Mouse (Mus musculus): ENCODE results near the gene Tubd1. TPM values are rescaled to one million over a fixed set of nuclear protein-coding genes. Genes with fewer than 3 reads are reported as not detected.

The Tubd1 gene
- polyA plus RNA-seq, 1 experiment from 2014 or later: 14.1 TPM

DNA sequence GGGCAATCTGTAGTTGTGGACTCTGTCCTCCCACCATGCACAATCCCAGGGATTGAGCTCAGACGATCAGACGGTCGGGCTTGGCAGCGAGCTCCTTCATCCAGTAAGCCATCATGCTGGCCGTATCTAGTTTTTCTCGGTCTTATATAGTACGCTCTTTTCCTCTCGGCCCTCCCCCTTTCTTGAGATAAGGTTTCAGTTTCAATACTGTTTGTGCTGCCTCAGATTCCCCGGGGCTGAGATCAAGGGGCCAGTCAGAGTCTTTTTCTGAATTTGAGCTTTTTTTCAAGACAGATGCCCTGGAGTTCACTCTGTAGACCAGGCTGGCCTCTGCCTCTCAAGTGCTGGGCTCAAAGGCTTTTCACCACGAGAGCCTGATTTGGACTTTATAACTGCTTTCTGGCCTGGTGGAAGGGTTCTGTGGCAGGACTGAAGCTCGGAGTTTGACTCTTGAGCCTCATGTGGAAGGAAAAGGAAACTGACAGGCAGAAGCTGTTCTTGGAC is 36.5 kb downstream of the Tubd1 start:
- H3K27me3 ChIP-seq (ENCODE audit: poor library complexity, severe bottlenecking): no peaks in the 10 kb centered on the region
- no peaks in the 10 kb centered on the region for H3K9me3 ChIP-seq
- 64% methylated on average over 11 of the region's 11 CpGs for WGBS
- H3K4me3 ChIP-seq: no peak overlapping the region
- H3K4me1 ChIP-seq: peaks cover 52% of the 10 kb centered on the region
- DNase-seq (ENCODE audit: extremely low spot score, low spot score): no peak
- no peaks in the 10 kb centered on the region; the same call in 1 of the 2 replicates for H3K36me3 ChIP-seq (replicated peaks)
- peak overlapping the region; percentile 6; the same call in 1 of the 2 replicates for H3K27ac ChIP-seq

DNA sequence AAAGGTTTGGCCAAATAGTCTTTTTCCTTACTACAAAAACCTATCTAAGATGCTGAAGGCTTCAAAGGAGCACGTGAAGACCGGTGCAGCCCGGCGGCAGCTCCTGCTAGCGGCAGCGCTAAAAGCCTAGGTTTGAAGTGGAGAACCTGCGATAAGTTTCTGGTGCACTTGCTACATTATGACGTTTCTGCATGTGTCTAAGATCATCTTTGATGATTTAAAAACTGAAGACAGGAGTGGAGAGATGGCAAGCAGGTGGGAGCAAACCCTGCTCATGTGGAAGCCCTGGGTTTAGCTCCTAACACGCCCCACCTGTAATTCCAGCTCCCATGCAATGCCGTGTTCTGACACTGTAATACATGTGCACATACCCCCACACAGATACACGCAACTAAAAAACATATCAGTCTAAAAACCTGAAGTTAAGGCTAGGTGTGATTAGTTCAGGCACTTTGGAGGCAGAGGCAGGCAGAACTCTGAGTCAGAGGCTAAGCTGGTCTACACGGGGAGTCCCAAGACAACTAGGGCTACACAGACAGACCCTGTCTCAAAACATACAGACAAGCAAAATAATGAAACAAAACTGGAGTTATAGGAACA is 37.3 kb downstream of the Tubd1 start:
- WGBS: 93% methylated on average over 12 of the region's 12 CpGs
- no peaks in the 10 kb centered on the region for H3K27me3 ChIP-seq (ENCODE audit: poor library complexity, severe bottlenecking)
- no peaks in the 10 kb centered on the region; the same call in 1 of the 2 replicates for H3K36me3 ChIP-seq (replicated peaks)
- DNase-seq (ENCODE audit: extremely low spot score, low spot score): no peak
- H3K27ac ChIP-seq: no peak overlapping the region
- no peak overlapping the region for H3K4me3 ChIP-seq
- H3K4me1 ChIP-seq: peaks cover 53% of the 10 kb centered on the region
- H3K9me3 ChIP-seq: no peaks in the 10 kb centered on the region

DNA sequence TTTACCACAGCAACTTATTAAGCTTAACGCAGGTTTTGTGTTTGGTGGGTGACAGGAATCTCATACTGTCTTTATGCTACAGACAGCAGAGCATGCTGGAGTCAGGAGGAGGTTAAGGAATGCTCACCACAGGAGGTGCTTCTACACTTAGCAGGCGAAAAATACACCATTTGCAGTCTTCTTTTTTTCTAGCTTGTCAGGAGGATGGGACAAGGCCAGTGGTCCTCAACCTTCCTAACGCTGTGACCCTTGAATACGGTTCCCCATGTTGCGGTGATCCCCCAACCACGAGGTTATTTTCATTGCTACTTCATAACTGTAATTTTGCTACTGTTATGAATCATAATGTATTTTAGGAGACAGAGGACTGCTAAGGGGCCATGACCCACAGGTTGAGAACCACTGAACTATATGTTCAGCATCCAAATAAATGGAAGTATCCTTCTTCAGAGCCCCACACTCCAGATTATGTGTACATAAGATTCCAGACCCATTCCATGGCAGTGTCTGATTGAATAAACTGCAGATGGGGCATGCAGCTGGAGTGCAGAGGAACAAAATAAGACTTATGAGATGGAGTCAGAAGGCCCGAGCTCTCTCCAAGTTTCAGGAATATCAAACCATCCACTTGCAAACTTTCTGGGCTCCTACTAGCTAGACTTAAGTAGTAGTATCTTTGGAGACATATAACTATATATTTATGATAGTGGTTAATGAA is 37.9 kb downstream of the Tubd1 start:
- Histone ChIP-seq H3K4me1 (peaks cover 53% of the 10 kb centered on the region), H3K4me3 (no peak overlapping the region), H3K9me3 (no peaks in the 10 kb centered on the region), H3K27me3 (ENCODE audit: poor library complexity, severe bottlenecking) (no peaks in the 10 kb centered on the region), H3K27ac (no peak overlapping the region), H3K36me3 (replicated peaks) (no peaks in the 10 kb centered on the region; the same call in 1 of the 2 replicates)
- no peak for DNase-seq (ENCODE audit: extremely low spot score, low spot score)
- 88% methylated on average over 7 of the region's 7 CpGs for WGBS

DNA sequence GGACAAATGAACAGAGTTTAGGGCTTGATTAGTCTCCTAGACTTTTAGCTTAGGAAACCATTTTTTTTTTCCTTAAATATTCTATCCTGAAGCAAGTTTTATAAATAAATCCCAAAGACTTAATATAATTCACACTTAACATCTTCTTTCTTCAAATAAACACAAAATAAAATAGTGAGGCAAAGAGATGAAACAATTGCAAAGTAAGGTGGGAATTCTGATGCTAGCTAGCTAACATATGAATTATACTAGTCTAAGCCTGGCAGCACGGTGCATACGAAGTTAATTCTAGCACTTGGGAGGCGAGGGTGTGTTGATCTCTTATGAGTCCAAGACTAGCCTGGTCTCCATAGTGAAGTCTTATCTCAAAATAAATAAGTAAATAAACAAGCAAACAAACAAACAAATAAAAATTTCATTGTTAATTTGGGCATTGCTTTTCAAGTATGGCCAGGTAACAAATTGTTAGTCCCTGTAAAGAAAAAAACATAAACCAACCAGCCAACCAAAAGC is 38.6 kb downstream of the Tubd1 start:
- 88% methylated on average over 3 of the region's 3 CpGs for WGBS
- no peak for DNase-seq (ENCODE audit: extremely low spot score, low spot score)
- H3K27me3 ChIP-seq (ENCODE audit: poor library complexity, severe bottlenecking): no peaks in the 10 kb centered on the region; the same call in 1 of the 2 replicates

DNA sequence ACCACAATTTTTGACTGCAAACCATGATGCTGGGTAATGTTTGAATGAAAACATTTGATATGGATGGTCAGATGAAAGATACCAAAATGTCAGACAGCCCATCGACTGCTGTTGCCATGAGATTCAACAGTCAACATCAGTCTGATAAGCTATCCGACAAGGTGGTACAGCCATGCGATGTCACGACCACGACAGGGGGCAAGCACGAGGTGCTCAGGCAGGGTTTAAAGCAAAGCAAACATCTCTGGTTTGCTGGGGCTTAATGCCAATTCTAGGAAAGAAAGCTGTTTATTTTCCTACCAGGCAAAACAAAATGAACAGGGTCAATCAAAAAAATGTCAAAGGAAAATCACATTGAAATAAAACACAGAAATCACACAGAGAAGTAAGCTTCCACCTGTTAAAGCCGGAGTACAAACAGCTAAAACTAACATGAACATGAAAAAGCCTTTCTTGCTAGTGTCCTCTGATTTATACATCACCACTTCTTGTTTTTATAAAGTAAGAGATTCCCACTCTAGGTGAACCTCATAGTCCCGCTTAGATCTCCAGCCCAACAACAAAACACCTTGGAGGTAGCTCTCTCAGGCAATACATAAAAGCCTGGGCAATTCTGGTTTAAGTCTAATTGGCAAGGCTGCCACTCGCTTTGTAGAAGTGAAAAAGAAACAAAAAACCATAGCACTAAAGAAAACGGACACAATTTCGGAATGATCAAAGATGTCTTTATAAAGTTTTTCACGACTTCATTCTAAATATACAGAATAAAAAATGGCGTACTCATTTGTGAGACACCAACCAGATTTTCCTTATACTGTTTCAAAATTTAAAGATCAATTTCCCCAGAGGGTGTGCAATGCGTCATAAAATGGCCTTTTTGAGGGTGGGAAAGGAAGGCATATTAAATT is 39.5 kb downstream of the Tubd1 start:
- Histone ChIP-seq H3K27ac (no peak overlapping the region), H3K4me1 (peaks cover 50% of the 10 kb centered on the region)

More for the DNA sequence above, 38.6 kb downstream of the Tubd1 start:
- Histone ChIP-seq H3K36me3 (replicated peaks) (no peaks in the 10 kb centered on the region; the same call in 1 of the 2 replicates), H3K4me3 (no peak overlapping the region), H3K9me3 (no peaks in the 10 kb centered on the region), H3K27ac (no peak overlapping the region), H3K4me1 (peaks cover 56% of the 10 kb centered on the region)

DNA sequence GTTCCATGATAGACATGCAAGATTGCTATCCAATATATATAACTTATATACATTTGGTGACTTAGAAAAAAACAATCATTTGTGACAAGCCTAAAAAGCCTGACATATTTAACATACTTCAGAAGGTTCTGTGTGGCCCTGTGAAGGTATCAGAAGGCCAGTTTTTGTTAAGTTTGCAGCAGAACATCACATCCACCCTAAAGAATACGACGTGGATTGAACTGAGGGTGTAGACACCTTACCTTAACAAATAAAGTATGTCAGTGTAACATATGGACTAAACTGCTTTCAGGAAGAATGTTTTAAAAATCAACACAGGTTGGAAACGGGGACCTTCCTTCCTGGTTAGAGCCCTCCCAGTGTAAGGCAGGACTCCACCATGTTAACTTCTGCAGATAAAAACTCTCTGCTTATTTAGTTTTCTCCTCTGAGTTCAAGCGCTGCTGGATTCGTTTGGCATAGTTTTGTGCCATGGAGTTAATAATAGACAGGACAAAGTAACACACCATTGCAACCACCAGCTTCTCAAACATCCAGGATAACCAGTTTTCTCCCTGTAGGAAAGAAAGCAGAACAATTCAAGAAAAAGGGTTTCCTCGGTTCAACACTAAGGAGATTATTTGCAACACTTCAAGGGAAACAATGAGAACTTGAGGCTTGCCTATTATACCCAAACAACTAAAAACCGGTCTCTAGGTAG is 40.3 kb downstream of the Tubd1 start:
- H3K4me1 ChIP-seq: peaks cover 42% of the 10 kb centered on the region
- WGBS: 66% methylated on average over 7 of the region's 7 CpGs
- H3K4me3 ChIP-seq: peak overlapping the region; percentile 37
- no peaks in the 10 kb centered on the region for H3K9me3 ChIP-seq
- H3K36me3 ChIP-seq (replicated peaks): no peaks in the 10 kb centered on the region; the same call in 1 of the 2 replicates
- no peaks in the 10 kb centered on the region; the same call in 1 of the 2 replicates for H3K27me3 ChIP-seq (ENCODE audit: poor library complexity, severe bottlenecking)
- DNase-seq (ENCODE audit: extremely low spot score, low spot score): no peak
- no peak overlapping the region; the same call in 1 of the 2 replicates for H3K27ac ChIP-seq

More for the DNA sequence above, 39.5 kb downstream of the Tubd1 start:
- H3K27me3 ChIP-seq (ENCODE audit: poor library complexity, severe bottlenecking): no peaks in the 10 kb centered on the region; the same call in 1 of the 2 replicates
- no peaks in the 10 kb centered on the region; the same call in 1 of the 2 replicates for H3K36me3 ChIP-seq (replicated peaks)
- 93% methylated on average over 14 of the region's 14 CpGs for WGBS
- no peaks in the 10 kb centered on the region for H3K9me3 ChIP-seq
- DNase-seq (ENCODE audit: extremely low spot score, low spot score): no peak
- H3K4me3 ChIP-seq: no peak overlapping the region

DNA sequence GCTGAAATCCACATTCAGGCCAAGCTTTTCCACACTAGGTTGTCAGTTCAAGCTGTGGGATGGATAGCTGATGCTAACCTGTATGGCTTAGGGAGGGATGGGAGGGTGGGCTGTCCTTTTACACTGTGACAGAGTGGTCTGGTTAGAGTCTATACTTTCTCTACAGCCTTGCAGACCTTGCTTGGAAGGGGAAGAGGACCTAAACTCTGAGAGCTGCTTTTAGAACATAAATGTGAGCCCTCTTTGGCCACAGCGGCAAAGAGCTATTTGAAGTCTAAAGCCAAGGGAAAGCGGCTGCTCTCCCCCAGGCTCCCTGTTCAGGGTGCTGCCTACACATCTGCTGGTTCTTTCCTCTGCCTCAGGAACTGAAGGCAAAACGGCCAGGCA is 40.8 kb downstream of the Tubd1 start:
- WGBS: 42% methylated on average over 3 of the region's 3 CpGs
- H3K36me3 ChIP-seq (replicated peaks): peaks cover 3% of the 10 kb centered on the region; the same call in 1 of the 2 replicates
- H3K27me3 ChIP-seq (ENCODE audit: poor library complexity, severe bottlenecking): no peaks in the 10 kb centered on the region; the same call in 1 of the 2 replicates
- H3K27ac ChIP-seq: peak overlapping the region; percentile 63; the same call in 1 of the 2 replicates
- peaks cover 37% of the 10 kb centered on the region for H3K4me1 ChIP-seq
- no peaks in the 10 kb centered on the region for H3K9me3 ChIP-seq
- no peak for DNase-seq (ENCODE audit: extremely low spot score, low spot score)
- peak overlapping the region; percentile 37 for H3K4me3 ChIP-seq

DNA sequence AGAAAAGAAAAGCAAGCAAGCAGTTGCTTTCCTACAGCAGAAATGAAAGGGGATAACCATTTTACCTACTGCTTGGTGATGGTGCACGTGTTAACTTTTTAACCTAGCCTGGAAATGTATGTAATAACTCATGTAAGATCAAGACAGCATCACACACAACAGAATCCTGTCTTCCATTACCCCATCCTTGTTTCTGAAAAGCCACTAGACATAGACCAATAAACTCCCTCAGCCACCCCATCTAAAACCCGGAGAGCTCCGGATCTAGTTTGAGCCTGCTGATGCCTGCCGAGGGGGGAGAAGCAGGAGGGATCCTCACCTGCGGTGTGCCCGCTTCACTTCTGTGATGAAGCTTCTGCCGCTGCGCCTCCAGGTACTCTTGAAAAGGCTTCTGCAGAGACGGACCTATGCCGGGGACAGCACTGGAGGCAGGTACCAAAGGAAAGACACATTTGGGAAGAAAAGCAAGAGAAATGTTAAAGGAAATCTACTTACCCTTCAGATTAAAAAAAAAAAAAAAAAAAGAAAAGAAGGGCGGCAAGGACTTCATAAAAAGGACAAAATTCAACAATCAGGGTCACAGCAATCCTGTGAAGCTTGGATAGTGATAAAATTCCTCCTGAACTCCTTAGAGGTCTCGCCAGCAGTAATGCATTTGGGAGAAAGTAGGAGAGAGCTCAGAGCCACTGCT is 41.5 kb downstream of the Tubd1 start:
- Histone ChIP-seq H3K27ac (peak overlapping the region; percentile 79), H3K9me3 (no peaks in the 10 kb centered on the region), H3K4me3 (peak overlapping the region; percentile 37), H3K36me3 (replicated peaks) (peaks cover 4% of the 10 kb centered on the region; the same call in 1 of the 2 replicates), H3K27me3 (ENCODE audit: poor library complexity, severe bottlenecking) (no peaks in the 10 kb centered on the region; the same call in 1 of the 2 replicates), H3K4me1 (peaks cover 37% of the 10 kb centered on the region)
- no peak for DNase-seq (ENCODE audit: extremely low spot score, low spot score)
- 18% methylated on average over 12 of the region's 12 CpGs for WGBS

DNA sequence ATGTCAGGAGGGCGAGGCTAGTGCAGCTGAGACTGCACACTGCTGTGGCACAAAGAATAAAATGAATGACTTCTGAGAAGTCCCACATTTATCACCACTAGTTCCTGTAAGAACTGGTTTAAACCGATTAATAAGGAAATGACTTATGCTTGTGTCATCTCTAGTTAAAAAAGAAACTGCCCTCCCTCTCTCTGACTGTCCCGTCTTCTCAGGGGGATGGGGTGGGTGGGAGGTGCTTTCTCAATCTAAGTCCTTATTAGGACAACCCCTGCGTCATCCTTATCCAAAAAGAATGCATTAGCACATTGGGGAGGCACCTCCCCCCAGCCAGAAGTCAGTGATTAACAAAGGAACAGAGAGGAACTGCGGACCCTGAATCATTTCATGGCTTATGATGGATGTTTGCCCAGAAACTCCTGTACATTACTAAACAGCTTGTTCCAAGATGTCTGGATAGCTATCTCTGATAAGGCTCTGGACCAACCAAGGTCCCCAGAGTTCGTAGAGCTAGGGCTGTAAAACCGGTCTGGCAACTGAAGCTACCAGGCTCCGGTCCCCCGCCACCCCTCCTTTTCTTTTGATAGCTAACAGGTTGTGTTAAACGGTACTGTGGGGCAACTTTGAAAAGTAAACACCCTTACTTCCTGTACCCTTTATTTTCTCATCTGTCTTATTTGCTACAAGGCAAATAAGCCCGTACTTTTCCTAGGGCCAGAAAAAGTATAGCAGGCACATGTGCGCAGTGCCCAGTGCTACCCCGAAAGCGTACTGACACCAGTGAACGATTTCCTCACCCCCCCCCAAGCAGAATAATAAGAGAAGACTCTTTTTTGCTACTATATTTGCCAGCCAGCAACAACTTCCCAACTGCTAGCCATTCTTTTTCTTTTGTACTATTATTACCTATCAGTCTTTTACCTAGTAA is 42.3 kb downstream of the Tubd1 start:
- Histone ChIP-seq H3K9me3 (no peaks in the 10 kb centered on the region), H3K4me3 (peak overlapping the region; percentile 37), H3K27me3 (ENCODE audit: poor library complexity, severe bottlenecking) (no peaks in the 10 kb centered on the region; the same call in 1 of the 2 replicates), H3K36me3 (replicated peaks) (peaks cover 4% of the 10 kb centered on the region; the same call in 1 of the 2 replicates), H3K27ac (peak overlapping the region; percentile 73), H3K4me1 (peaks cover 31% of the 10 kb centered on the region)
- WGBS: 13% methylated on average over 15 of the region's 15 CpGs
- DNase-seq (ENCODE audit: extremely low spot score, low spot score): no peak

DNA sequence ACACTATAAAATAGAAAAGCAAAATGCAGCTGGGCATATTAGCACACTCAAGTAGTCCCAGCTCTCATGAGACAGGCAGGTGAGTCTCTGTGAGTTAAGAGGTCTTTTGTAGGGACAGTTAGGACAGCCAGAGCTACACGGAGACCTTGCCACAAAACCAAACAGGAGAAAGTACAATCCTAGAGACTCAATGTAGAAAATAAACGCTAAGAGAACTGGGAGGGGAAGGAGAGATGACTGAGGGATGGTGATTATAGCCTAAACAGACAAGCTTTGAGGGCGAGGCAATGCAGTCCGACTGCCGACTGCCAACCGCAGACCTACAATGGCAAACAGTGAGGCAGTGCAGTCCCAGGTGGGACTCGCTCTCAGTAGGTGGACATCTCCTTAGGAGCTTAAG is 43.0 kb downstream of the Tubd1 start:
- Histone ChIP-seq H3K27me3 (ENCODE audit: poor library complexity, severe bottlenecking) (no peaks in the 10 kb centered on the region; the same call in 1 of the 2 replicates), H3K9me3 (no peaks in the 10 kb centered on the region), H3K27ac (no peak overlapping the region; the same call in 1 of the 2 replicates), H3K4me3 (no peak overlapping the region), H3K4me1 (peaks cover 31% of the 10 kb centered on the region), H3K36me3 (replicated peaks) (peaks cover 4% of the 10 kb centered on the region; the same call in 1 of the 2 replicates)
- DNase-seq (ENCODE audit: extremely low spot score, low spot score): no peak
- 40% methylated on average over 7 of the region's 7 CpGs for WGBS

All from forebrain, embryonic 10.5 days (tissue).